Mouse (Mus musculus): ENCODE measurements at regions not wholly inside any gene's neighbourhood (a gene's known extent, or its start where the extent isn't known, plus 50 kb on each side); places are given as distances from the start of the nearest gene placed in this dataset.
A peak's percentile ranks its signal among the peaks of the same experiment; 100 is the strongest.

- DNase-seq (ENCODE audit: low read depth, low spot score) (no peak), ATAC-seq (no peak)
- no peak for TF ChIP-seq CTCF (IDR thresholded peaks at IDR 0.05)
- in situ Hi-C loops (cut with MboI; ENCODE audit: low pct_unique_long_range_greater_than_20kb), result no loop called here
- ChIA-PET POLR2A (no interaction called here), CTCF (no interaction called here)
- H3K27me3 ChIP-seq, result no peaks in the 10 kb centered on the region
These were observed 367.7 kb upstream of the Kif2a start for GRCm38 (mm10) chr13:107389535-107390150.

- no peaks in the 10 kb centered on the region for H3K27me3 ChIP-seq
- ATAC-seq (no peak), DNase-seq (ENCODE audit: low read depth, low spot score) (no peak)
- TF ChIP-seq CTCF (IDR thresholded peaks at IDR 0.05), result no peak
- ChIA-PET CTCF (no interaction called here), POLR2A (no interaction called here)
- in situ Hi-C loops (cut with MboI; ENCODE audit: low pct_unique_long_range_greater_than_20kb), result no loop called here
These were observed 367.1 kb upstream of the Kif2a start for GRCm38 (mm10) chr13:107389074-107389473.

- ChIA-PET POLR2A (no interaction called here), CTCF (no interaction called here)
- in situ Hi-C loops (cut with MboI; ENCODE audit: low pct_unique_long_range_greater_than_20kb), result no loop called here
- ATAC-seq (no peak), DNase-seq (ENCODE audit: low read depth, low spot score) (no peak)
- TF ChIP-seq CTCF (IDR thresholded peaks at IDR 0.05), result no peak
- no peaks in the 10 kb centered on the region for H3K27me3 ChIP-seq
These were observed 356.1 kb upstream of the Kif2a start for GRCm38 (mm10) chr13:107378076-107378475.

- no peak for ATAC-seq
- TF ChIP-seq CTCF (IDR thresholded peaks at IDR 0.05), result no peak
- CTCF ChIA-PET, result interaction anchor here (0.8 kb wide), 1 partner anchor 10 kb away, joined by 3 read pairs; no protein-coding TSS in a partner anchor
These were observed 350.7 kb upstream of the Kif2a start for GRCm38 (mm10) chr13:107372666-107373065.

GRCm38 (mm10) chr13:107371616-107372582, 350.0 kb upstream of the Kif2a start:
- ATAC-seq, result peak; percentile 87
- CTCF ChIA-PET, result interaction anchor here (0.8 to 1.1 kb wide), 2 partner anchors 9 to 53 kb away, joined by 3 read pairs; no protein-coding TSS in a partner anchor
- no peak for TF ChIP-seq CTCF (IDR thresholded peaks at IDR 0.05)
- POLR2A ChIA-PET, result no interaction called here
- in situ Hi-C loops (cut with MboI; ENCODE audit: low pct_unique_long_range_greater_than_20kb), result no loop called here
- no peaks in the 10 kb centered on the region for H3K27me3 ChIP-seq
- DNase-seq (ENCODE audit: low read depth, low spot score), result peak; percentile 19

More at GRCm38 (mm10) chr13:107372666-107373065, 350.7 kb upstream of the Kif2a start:
- no peaks in the 10 kb centered on the region for H3K27me3 ChIP-seq
- in situ Hi-C loops (cut with MboI; ENCODE audit: low pct_unique_long_range_greater_than_20kb), result no loop called here
- DNase-seq (ENCODE audit: low read depth, low spot score), result no peak
- POLR2A ChIA-PET, result no interaction called here

GRCm38 (mm10) chr13:107367639-107368038, 345.7 kb upstream of the Kif2a start:
- in situ Hi-C loops (cut with MboI; ENCODE audit: low pct_unique_long_range_greater_than_20kb), result no loop called here
- ATAC-seq, result no peak
- TF ChIP-seq CTCF (IDR thresholded peaks at IDR 0.05), result no peak
- POLR2A ChIA-PET, result no interaction called here
- CTCF ChIA-PET, result no interaction called here
- H3K27me3 ChIP-seq, result no peaks in the 10 kb centered on the region
- DNase-seq (ENCODE audit: low read depth, low spot score), result no peak

GRCm38 (mm10) chr13:107365766-107366165, 343.8 kb upstream of the Kif2a start:
- in situ Hi-C loops (cut with MboI; ENCODE audit: low pct_unique_long_range_greater_than_20kb), result no loop called here
- ChIA-PET CTCF (no interaction called here), POLR2A (no interaction called here)
- DNase-seq (ENCODE audit: low read depth, low spot score), result no peak
- ATAC-seq, result no peak
- no peaks in the 10 kb centered on the region for H3K27me3 ChIP-seq
- TF ChIP-seq CTCF (IDR thresholded peaks at IDR 0.05), result no peak

GRCm38 (mm10) chr13:107365241-107365640, 343.3 kb upstream of the Kif2a start:
- in situ Hi-C loops (cut with MboI; ENCODE audit: low pct_unique_long_range_greater_than_20kb), result no loop called here
- ATAC-seq (no peak), DNase-seq (ENCODE audit: low read depth, low spot score) (no peak)
- TF ChIP-seq CTCF (IDR thresholded peaks at IDR 0.05), result no peak
- POLR2A ChIA-PET, result no interaction called here
- no peaks in the 10 kb centered on the region for H3K27me3 ChIP-seq
- CTCF ChIA-PET, result no interaction called here

GRCm38 (mm10) chr13:107362806-107363687, 341.1 kb upstream of the Kif2a start:
- POLR2A ChIA-PET, result no interaction called here
- ATAC-seq, result no peak
- CTCF ChIA-PET, result interaction anchor here (1.1 kb wide), 1 partner anchor 10 kb away, joined by 3 read pairs; no protein-coding TSS in a partner anchor
- DNase-seq (ENCODE audit: low read depth, low spot score), result no peak
- in situ Hi-C loops (cut with MboI; ENCODE audit: low pct_unique_long_range_greater_than_20kb), result no loop called here
- TF ChIP-seq CTCF (IDR thresholded peaks at IDR 0.05), result no peak
- H3K27me3 ChIP-seq, result no peaks in the 10 kb centered on the region

GRCm38 (mm10) chr13:107340802-107341364, 319.0 kb upstream of the Kif2a start:
- no peak for ATAC-seq
- POLR2A ChIA-PET, result no interaction called here

More at GRCm38 (mm10) chr13:107340802-107341364, 319.0 kb upstream of the Kif2a start:
- no peak for TF ChIP-seq CTCF (IDR thresholded peaks at IDR 0.05)
- CTCF ChIA-PET, result no interaction called here
- in situ Hi-C loops (cut with MboI; ENCODE audit: low pct_unique_long_range_greater_than_20kb), result no loop called here
- DNase-seq (ENCODE audit: low read depth, low spot score), result no peak
- peaks cover 5% of the 10 kb centered on the region for H3K27me3 ChIP-seq
